ENCODE assay signal across 19 mouse cellular contexts in genomic region chr10:126862193-126862592, GRCm38 (mm10). TPM values are rescaled to one million over a fixed set of nuclear protein-coding genes. Genes with fewer than 3 reads are reported as not detected.
DNase-seq lines count a peak whose midpoint lies in the region; ATAC-seq and TF ChIP-seq lines count a peak whose summit lies in the region.
"Had no signal": no experiment of that assay in that cellular context is flagged by ENCODE, and none has a peak within 500 bp of the region (broad histone marks: within the 10 kb centered on the region; RNA-seq: fewer than 3 reads in every experiment).

No protein-coding gene starts in this region.

- no peaks in the 10 kb centered on the region for H3K27me3 ChIP-seq in forebrain, embryonic 15.5 days
- H3K27me3 ChIP-seq in forebrain, embryonic 12.5 days, result no peaks in the 10 kb centered on the region
- H3K27me3 ChIP-seq in testis, adult 2 months (ENCODE audit: control insufficient read depth, insufficient read depth, low read length), result no peaks in the 10 kb centered on the region
- H3K27me3 ChIP-seq: liver, embryonic 13.5 days; lung, embryonic 15.5 days had no signal

- H3K9me3 ChIP-seq in forebrain, embryonic 15.5 days, result no peaks in the 10 kb centered on the region
- no peaks in the 10 kb centered on the region for H3K9me3 ChIP-seq in forebrain, embryonic 12.5 days
- H3K9me3 ChIP-seq: heart, embryonic 10.5 days; hindbrain, embryonic 10.5 days; liver, embryonic 13.5 days; lung, embryonic 15.5 days had no signal

- 0 out of 2 replicates have a peak overlapping the region, but pooled peaks have one; percentile 25 for H3K27ac ChIP-seq in forebrain, embryonic 15.5 days (replicated peaks)
- H3K27ac ChIP-seq in forebrain, embryonic 12.5 days, result no peak overlapping the region
- H3K27ac ChIP-seq in testis, adult 2 months (ENCODE audit: control insufficient read depth, insufficient read depth, low read depth, low read length), result no peak overlapping the region
- H3K27ac ChIP-seq: gastrocnemius, adult 2 months; heart, embryonic 10.5 days; hindbrain, embryonic 10.5 days; liver, embryonic 13.5 days; lung, embryonic 15.5 days; macrophage had no signal

- H3K4me3 ChIP-seq in forebrain, embryonic 15.5 days, result no peak overlapping the region
- H3K4me3 ChIP-seq in forebrain, embryonic 12.5 days (replicated peaks), result no peak overlapping the region
- H3K4me3 ChIP-seq in testis, adult 2 months (ENCODE audit: control insufficient read depth, low read depth, low read length), result peak overlapping the region; percentile 38
- H3K4me3 ChIP-seq: gastrocnemius, adult 2 months; heart, embryonic 10.5 days; hindbrain, embryonic 10.5 days; liver, embryonic 13.5 days; lung, embryonic 15.5 days had no signal

- WGBS in forebrain, embryonic 15.5 days, result 73% methylated on average over 12 of the region's 12 CpGs
- 80% methylated on average over 12 of the region's 12 CpGs for WGBS in forebrain, embryonic 12.5 days

- H3K9ac ChIP-seq in forebrain, embryonic 15.5 days (replicated peaks), result no peak overlapping the region
- H3K9ac ChIP-seq in forebrain, embryonic 12.5 days, result no peak overlapping the region
- H3K9ac ChIP-seq: liver, embryonic 13.5 days; lung, embryonic 15.5 days had no signal

- no peak for ATAC-seq in forebrain, embryonic 15.5 days (replicated peaks)
- no peak for ATAC-seq in forebrain, embryonic 12.5 days (ENCODE audit: low FRiP score)
- no peak for ATAC-seq in erythroid progenitor cell, adult 5-6 weeks (replicated peaks; ENCODE audit: low FRiP score, poor library complexity, severe bottlenecking)

- TF ChIP-seq CTCF in testis, adult 2 months (IDR thresholded peaks at IDR 0.05; ENCODE audit: control insufficient read depth, insufficient read depth, insufficient replicate concordance, low read depth, low read length), result no peak

- peak; percentile 24 to 46 for DNase-seq in left cerebral cortex, postnatal 25 days (ENCODE audit: low spot score in 2 of 2)
- DNase-seq in left cerebral cortex, adult 11 months (ENCODE audit: low spot score), result no peak
- no peak for DNase-seq in testis, postnatal 10 days (ENCODE audit: low spot score)
- DNase-seq in cerebellum, postnatal 25 days, result no peak
- DNase-seq: B cell, adult 2 months; cerebellum, adult 8-10 months; gastrocnemius, adult 2 months; kidney, adult 9 months; kidney, postnatal 36 days; liver, embryonic 13.5 days; right cerebral cortex, postnatal 4 days had no signal

- H3K4me1 ChIP-seq in forebrain, embryonic 15.5 days, result no peaks in the 10 kb centered on the region
- no peaks in the 10 kb centered on the region for H3K4me1 ChIP-seq in forebrain, embryonic 12.5 days
- H3K4me1 ChIP-seq in testis, adult 2 months (ENCODE audit: control insufficient read depth, insufficient read depth, low read length), result peaks cover 11% of the 10 kb centered on the region
- H3K4me1 ChIP-seq: lung, embryonic 15.5 days had no signal

- no peak for TF ChIP-seq POLR2A in testis, adult 2 months (IDR thresholded peaks at IDR 0.05; ENCODE audit: control insufficient read depth, low read depth, low read length)

- H3K36me3 ChIP-seq in forebrain, embryonic 15.5 days, result no peaks in the 10 kb centered on the region
- H3K36me3 ChIP-seq in forebrain, embryonic 12.5 days (replicated peaks), result no peaks in the 10 kb centered on the region
- no peaks in the 10 kb centered on the region for H3K36me3 ChIP-seq in testis, adult 2 months (ENCODE audit: control insufficient read depth, insufficient read depth, low read length)
- H3K36me3 ChIP-seq: heart, embryonic 10.5 days; hindbrain, embryonic 10.5 days; liver, embryonic 13.5 days; lung, embryonic 15.5 days had no signal

- intact Hi-C loops in left cerebral cortex, postnatal 25 days (cut with DNase I), result loop anchor here (10.0 kb wide), 2 partner anchors 327 to 1137 kb away; no protein-coding TSS in a partner anchor

- no peak overlapping the region for H3K4me2 ChIP-seq in forebrain, embryonic 15.5 days (replicated peaks)
- H3K4me2 ChIP-seq in forebrain, embryonic 12.5 days, result no peak overlapping the region
- H3K4me2 ChIP-seq: liver, embryonic 13.5 days; lung, embryonic 15.5 days had no signal

RNA-seq across cellular contexts. Expression of gene Atp23, which starts 39.0 kb away (rescaled TPM):
- 9.2 and 11.9 TPM in 2 replicates for polyA plus RNA-seq in forebrain, embryonic 15.5 days (2015; fragmentation: Nextera tagmentation; extraction: Ambion mirVana)
- polyA plus RNA-seq in forebrain, embryonic 12.5 days (2016; fragmentation: Nextera tagmentation; extraction: Ambion mirVana), result 14.2 and 14.5 TPM in 2 replicates
- total RNA-seq in left cerebral cortex, postnatal 25 days (2021), result 1 to 10 TPM; 9.2 to 9.7 TPM
- 10.3 TPM in 2 replicates for polyA plus RNA-seq in testis, adult 2 months (2012; rRNA removed)
- total RNA-seq in erythroid progenitor cell, adult 5-6 weeks (2015; ENCODE audit: low replicate concordance), result 3.6 TPM in 1 of 2 replicates, not detected in the other
- 0.51 and 1.7 TPM in 2 replicates for total RNA-seq in erythroid progenitor cell, adult 5-6 weeks (2017; ENCODE audit: low replicate concordance)

Comparison
In these comparisons a context has a peak if more than half of its experiments do, and no peak if none do; other contexts are left out.
1. DNase-seq: peak in left cerebral cortex, postnatal 25 days (2 of 2); none in left cerebral cortex, adult 11 months (single experiment), testis, postnatal 10 days (single experiment) and cerebellum, postnatal 25 days (0 of 2).